Mouse (Mus musculus) MEL-GATA-1-ER (cell line): ENCODE results near the gene Caprin1.

Experiments
- DNase-seq: peaks from one replicate; pipeline ENCODE4 v3.0.0-alpha.2; 2012; ENCODE audit warnings: low read depth; ENCODE audit errors: extremely low read depth

The Caprin1 gene

GRCm38 (mm10) chr2:103797491-103798009, at the start of gene Caprin1:
TSS of gene Caprin1 (minus strand) at chr2:103797649.
- DNase-seq = peak; percentile 77

- DNase-seq = no peak
Measured at GRCm38 (mm10) chr2:103846875-103847274, 49.4 kb upstream of the Caprin1 start.

- DNase-seq = no peak
Measured at GRCm38 (mm10) chr2:103846271-103846670, 48.8 kb upstream of the Caprin1 start.

- DNase-seq = no peak
Measured at GRCm38 (mm10) chr2:103844016-103844415, 46.6 kb upstream of the Caprin1 start.

GRCm38 (mm10) chr2:103843321-103843720, 45.9 kb upstream of the Caprin1 start:
- no peak for DNase-seq

GRCm38 (mm10) chr2:103842299-103842698, 44.9 kb upstream of the Caprin1 start:
- DNase-seq = peak; percentile 78

- DNase-seq = no peak
Measured at GRCm38 (mm10) chr2:103838483-103838882, 41.0 kb upstream of the Caprin1 start.

- DNase-seq = no peak
Measured at GRCm38 (mm10) chr2:103837166-103837565, 39.7 kb upstream of the Caprin1 start.

- no peak for DNase-seq
Measured at GRCm38 (mm10) chr2:103835614-103836395, 38.4 kb upstream of the Caprin1 start.

- no peak for DNase-seq
Measured at GRCm38 (mm10) chr2:103833816-103834445, 36.5 kb upstream of the Caprin1 start.

GRCm38 (mm10) chr2:103832899-103833298, 35.5 kb upstream of the Caprin1 start:
- no peak for DNase-seq

GRCm38 (mm10) chr2:103828900-103829299, 31.5 kb upstream of the Caprin1 start:
- no peak for DNase-seq

- DNase-seq = no peak
Measured at GRCm38 (mm10) chr2:103824916-103825315, 27.5 kb upstream of the Caprin1 start.

GRCm38 (mm10) chr2:103822560-103822959, 25.1 kb upstream of the Caprin1 start:
- DNase-seq = no peak

GRCm38 (mm10) chr2:103817145-103817895, 19.9 kb upstream of the Caprin1 start:
- peak; percentile 44 for DNase-seq

- no peak for DNase-seq
Measured at GRCm38 (mm10) chr2:103815976-103816375, 18.5 kb upstream of the Caprin1 start.

- no peak for DNase-seq
Measured at GRCm38 (mm10) chr2:103811465-103812191, 14.2 kb upstream of the Caprin1 start.

GRCm38 (mm10) chr2:103810412-103810811, 13.0 kb upstream of the Caprin1 start:
- DNase-seq = no peak

- no peak for DNase-seq
Measured at GRCm38 (mm10) chr2:103808466-103808865, 11.0 kb upstream of the Caprin1 start.

- no peak for DNase-seq
Measured at GRCm38 (mm10) chr2:103803770-103804530, 6.5 kb upstream of the Caprin1 start.
